Mouse (Mus musculus) liver, postnatal 0 days (tissue): ENCODE measurements at regions not wholly inside any gene's neighbourhood (a gene's known extent, or its start where the extent isn't known, plus 50 kb on each side); places are given as distances from the start of the nearest gene placed in this dataset.

ENCODE experiments used
- ATAC-seq: fragments of 200-750 bp; cut with Nextera tagmentation; 2 replicates; pipeline ENCODE4 v1.8.0; 2017; ENCODE audit warnings: mild to moderate bottlenecking, moderate library complexity
- DNase-seq: peaks from one replicate; pipeline ENCODE4 v3.0.0-alpha.2; 2016
- H3K27ac ChIP-seq: fragments of 300-500 bp; sonication (generic); 2 replicates; pipeline ENCODE4 v1.5.1; 2014; ENCODE audit warnings: antibody characterized with exemption, moderate library complexity, mild to moderate bottlenecking, low read depth
- H3K27me3 ChIP-seq: fragments of 300-500 bp; sonication (generic); 2 replicates; pipeline ENCODE4 v1.6.1; 2014; ENCODE audit warnings: low read length, control low read depth, mixed read lengths; ENCODE audit not compliant: insufficient read depth
- H3K36me3 ChIP-seq: fragments of 300-500 bp; sonication (generic); replicated peaks from 2 replicates; pipeline ENCODE4 v1.6.1; 2014; ENCODE audit warnings: mild to moderate bottlenecking, control low read depth, low read length, moderate library complexity, mixed read lengths; ENCODE audit not compliant: insufficient read depth
- H3K4me1 ChIP-seq: fragments of 300-500 bp; sonication (generic); 2 replicates; pipeline ENCODE4 v1.6.1; 2014; ENCODE audit warnings: antibody characterized with exemption, mild to moderate bottlenecking, control low read depth; ENCODE audit not compliant: insufficient read depth
- H3K4me2 ChIP-seq: fragments of 300-500 bp; sonication (generic); 2 replicates; pipeline ENCODE4 v1.6.1; 2014; ENCODE audit warnings: low read depth, mild to moderate bottlenecking, low read length, moderate library complexity, mixed read lengths
- H3K4me3 ChIP-seq: fragments of 300-500 bp; sonication (generic); 2 replicates; pipeline ENCODE4 v1.5.1; 2014; ENCODE audit warnings: low read depth, low read length
- H3K9ac ChIP-seq: fragments of 300-500 bp; sonication (generic); replicated peaks from 2 replicates; pipeline ENCODE4 v1.6.1; 2014; ENCODE audit warnings: mild to moderate bottlenecking, moderate library complexity
- H3K9me3 ChIP-seq: fragments of 300-500 bp; sonication (generic); 2 replicates; pipeline ENCODE4 v1.6.1; 2016; ENCODE audit warnings: mild to moderate bottlenecking, control low read depth, low read length, mixed read lengths
- CTCF ChIP-seq: sonication (generic); IDR thresholded peaks from 2 replicates; pipeline ENCODE4 v1.5.1; 2016; ENCODE audit warnings: antibody characterized with exemption, low read depth
- EP300 ChIP-seq: IDR thresholded peaks from 2 replicates; pipeline ENCODE4 v1.6.1; 2016; ENCODE audit warnings: antibody characterized with exemption, low read depth, mild to moderate bottlenecking
- WGBS: fragments of 180-500 bp; shearing (Covaris S2); extraction: QIAGEN DNeasy Blood & Tissue Kit; methylation state at CpG from one replicate; pipeline ENCODE4 v1.1.7; 2014; ENCODE audit not compliant: insufficient replicate concordance; 5-methylcytosine and 5-hydroxymethylcytosine counted together

- DNase-seq, result no peak
- ATAC-seq, result no peak
- H3K9me3 ChIP-seq, result no peaks in the 10 kb centered on the region
- H3K9ac ChIP-seq, result no peak overlapping the region
- H3K36me3 ChIP-seq, result no peaks in the 10 kb centered on the region
- no peak for TF ChIP-seq CTCF
- no peak for TF ChIP-seq EP300
- H3K4me3 ChIP-seq, result no peak overlapping the region
- H3K27ac ChIP-seq, result no peak overlapping the region
- H3K4me1 ChIP-seq, result no peaks in the 10 kb centered on the region
- H3K4me2 ChIP-seq, result no peak overlapping the region
- no peaks in the 10 kb centered on the region for H3K27me3 ChIP-seq
- WGBS, result 49% methylated on average over 8 of the region's 8 CpGs
Observed at GRCm38 (mm10) chr2:174868743-174869369, 108.4 kb downstream of the Edn3 start.

- Histone ChIP-seq H3K4me3 (no peak overlapping the region), H3K9ac (no peak overlapping the region), H3K9me3 (no peaks in the 10 kb centered on the region), H3K27me3 (no peaks in the 10 kb centered on the region), H3K27ac (no peak overlapping the region), H3K4me2 (no peak overlapping the region), H3K4me1 (no peaks in the 10 kb centered on the region), H3K36me3 (no peaks in the 10 kb centered on the region)
- TF ChIP-seq CTCF (peak; percentile 46), EP300 (no peak)
- ATAC-seq (no peak), DNase-seq (peak; percentile 23)
- WGBS, result 74% methylated on average over 5 of the region's 5 CpGs
Observed at GRCm38 (mm10) chr2:174870284-174870683, 109.9 kb downstream of the Edn3 start.

- 51% methylated on average over 10 of the region's 10 CpGs for WGBS
- H3K4me2 ChIP-seq, result no peak overlapping the region
- H3K9ac ChIP-seq, result no peak overlapping the region
- H3K27ac ChIP-seq, result 0 out of 2 replicates have a peak overlapping the region, but pooled peaks have one; percentile 39
- DNase-seq (peak; percentile 29), ATAC-seq (peak; percentile 51; the same call in 1 of the 2 replicates)
- H3K27me3 ChIP-seq, result no peaks in the 10 kb centered on the region
- H3K9me3 ChIP-seq, result no peaks in the 10 kb centered on the region
- no peak overlapping the region for H3K4me3 ChIP-seq
- TF ChIP-seq CTCF (no peak), EP300 (no peak)
- H3K4me1 ChIP-seq, result no peaks in the 10 kb centered on the region
- no peaks in the 10 kb centered on the region for H3K36me3 ChIP-seq
Observed at GRCm38 (mm10) chr2:174871225-174871624, 110.8 kb downstream of the Edn3 start.

GRCm38 (mm10) chr2:174871844-174872243 lies 111.4 kb downstream of the Edn3 start:
- Histone ChIP-seq H3K9ac (no peak overlapping the region), H3K27ac (peak overlapping the region; percentile 39; the same call in 1 of the 2 replicates), H3K4me1 (no peaks in the 10 kb centered on the region), H3K9me3 (no peaks in the 10 kb centered on the region), H3K4me2 (no peak overlapping the region), H3K27me3 (no peaks in the 10 kb centered on the region), H3K4me3 (no peak overlapping the region), H3K36me3 (no peaks in the 10 kb centered on the region)
- TF ChIP-seq EP300 (no peak), CTCF (no peak)
- WGBS, result 63% methylated on average over 3 of the region's 3 CpGs
- DNase-seq (no peak), ATAC-seq (no peak)

- WGBS, result 54% methylated on average over 5 of the region's 5 CpGs
- Histone ChIP-seq H3K9ac (no peak overlapping the region), H3K4me2 (no peak overlapping the region), H3K4me3 (no peak overlapping the region), H3K4me1 (no peaks in the 10 kb centered on the region), H3K27me3 (no peaks in the 10 kb centered on the region), H3K27ac (no peak overlapping the region), H3K9me3 (no peaks in the 10 kb centered on the region), H3K36me3 (no peaks in the 10 kb centered on the region)
- no peak for DNase-seq
- TF ChIP-seq EP300 (no peak), CTCF (no peak)
- ATAC-seq, result no peak
Observed at GRCm38 (mm10) chr2:174876886-174877285, 116.5 kb downstream of the Edn3 start.

- ATAC-seq (no peak), DNase-seq (no peak)
- 47% methylated on average over 4 of the region's 4 CpGs for WGBS
- H3K9me3 ChIP-seq, result no peaks in the 10 kb centered on the region
- TF ChIP-seq EP300, result no peak
- no peak for TF ChIP-seq CTCF
- H3K36me3 ChIP-seq, result no peaks in the 10 kb centered on the region
- H3K4me1 ChIP-seq, result no peaks in the 10 kb centered on the region
- no peak overlapping the region for H3K27ac ChIP-seq
- H3K27me3 ChIP-seq, result no peaks in the 10 kb centered on the region
- no peak overlapping the region for H3K9ac ChIP-seq
- no peak overlapping the region for H3K4me3 ChIP-seq
- H3K4me2 ChIP-seq, result no peak overlapping the region
Observed at GRCm38 (mm10) chr2:174878979-174879378, 118.6 kb downstream of the Edn3 start.

GRCm38 (mm10) chr2:174880659-174881058 lies 120.2 kb downstream of the Edn3 start:
- Histone ChIP-seq H3K36me3 (no peaks in the 10 kb centered on the region), H3K4me3 (no peak overlapping the region), H3K9ac (no peak overlapping the region), H3K4me2 (no peak overlapping the region), H3K27me3 (no peaks in the 10 kb centered on the region), H3K27ac (no peak overlapping the region), H3K4me1 (no peaks in the 10 kb centered on the region), H3K9me3 (no peaks in the 10 kb centered on the region)
- 63% methylated on average over 13 of the region's 13 CpGs for WGBS
- DNase-seq (no peak), ATAC-seq (peak; percentile 38; the same call in 1 of the 2 replicates)
- no peak for TF ChIP-seq CTCF
- no peak for TF ChIP-seq EP300
